Mouse (Mus musculus): ENCODE measurements around the gene Gm17617.

GRCm38 (mm10) chr13:55162365-55162764 lies 29.0 kb upstream of the Gm17617 start:
- TF ChIP-seq CTCF (IDR thresholded peaks at IDR 0.05; ENCODE audit: low read depth) (no peak), EP300 (optimal IDR thresholded peaks at IDR 0.05) (no peak)

Measured in stomach, postnatal 0 days (tissue).